Mouse (Mus musculus) liver, postnatal 0 days (tissue): ENCODE measurements around the gene Abcb8.

Experiments used
- CTCF ChIP-seq: sonication (generic); IDR thresholded peaks from 2 replicates; pipeline ENCODE4 v1.5.1; 2016; ENCODE audit warnings: antibody characterized with exemption, low read depth
- EP300 ChIP-seq: IDR thresholded peaks from 2 replicates; pipeline ENCODE4 v1.6.1; 2016; ENCODE audit warnings: antibody characterized with exemption, low read depth, mild to moderate bottlenecking

DNA sequence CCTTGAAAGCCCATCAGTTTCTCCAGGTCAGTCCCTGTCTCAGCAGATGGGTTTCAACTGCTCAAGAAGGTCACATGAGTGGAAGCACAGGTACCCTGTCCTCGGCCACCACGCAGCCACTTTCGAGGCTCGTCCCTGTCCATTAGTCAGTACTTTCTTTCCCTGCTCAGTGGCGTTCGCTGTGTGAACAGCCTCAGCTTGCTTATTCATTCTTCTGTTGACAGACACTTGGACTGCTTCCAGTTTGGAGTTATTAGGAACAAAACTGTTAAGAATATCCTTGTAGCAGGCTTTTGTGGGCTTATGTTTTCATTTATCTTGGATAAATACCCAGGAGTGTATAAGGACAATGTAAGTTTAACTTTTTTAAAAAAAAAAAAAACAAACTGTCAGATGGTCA, 19.2 kb upstream of the Abcb8 start:
- TF ChIP-seq CTCF (no peak), EP300 (no peak)
